Mouse (Mus musculus): ENCODE data around the gene Tnfrsf17. TPM values are rescaled to one million over a fixed set of nuclear protein-coding genes. Genes with fewer than 3 reads are reported as not detected.

Gene Tnfrsf17
- polyA plus RNA-seq (2012) = not detected in 2 replicates

- TF ChIP-seq GATA1 (IDR thresholded peaks at IDR 0.05; ENCODE audit: low read length) = no peak
Observed at GRCm38 (mm10) chr16:11313512-11313911, at the start of gene Tnfrsf17. Tnfrsf17 (plus strand) TSS chr16:11313812.

DNA sequence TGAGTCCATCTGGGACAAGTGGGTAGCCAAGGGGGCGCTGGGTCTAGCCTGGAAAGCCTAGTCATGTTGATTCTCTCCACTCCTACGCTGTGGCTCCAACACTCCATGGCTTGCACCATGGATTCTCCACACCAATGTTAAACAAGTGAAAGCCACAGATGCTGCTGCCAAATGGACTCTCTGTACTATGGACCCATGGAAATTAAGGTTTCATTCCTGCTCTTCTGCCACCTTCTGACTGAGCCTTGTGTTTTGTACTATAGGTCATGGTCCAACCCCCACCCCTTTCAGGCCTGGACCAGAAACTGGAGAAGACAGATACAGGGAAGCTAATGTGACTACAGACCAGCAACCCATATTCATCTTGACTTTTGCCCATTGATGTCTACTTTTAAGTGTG, 47.1 kb upstream of the Tnfrsf17 start:
- TF ChIP-seq GATA1 (IDR thresholded peaks at IDR 0.05; ENCODE audit: low read length) = no peak

GRCm38 (mm10) chr16:11269808-11270207, 43.8 kb upstream of the Tnfrsf17 start:
- no peak for TF ChIP-seq GATA1 (IDR thresholded peaks at IDR 0.05; ENCODE audit: low read length)

GRCm38 (mm10) chr16:11270642-11271041, 43.0 kb upstream of the Tnfrsf17 start:
- no peak for TF ChIP-seq GATA1 (IDR thresholded peaks at IDR 0.05; ENCODE audit: low read length)

DNA sequence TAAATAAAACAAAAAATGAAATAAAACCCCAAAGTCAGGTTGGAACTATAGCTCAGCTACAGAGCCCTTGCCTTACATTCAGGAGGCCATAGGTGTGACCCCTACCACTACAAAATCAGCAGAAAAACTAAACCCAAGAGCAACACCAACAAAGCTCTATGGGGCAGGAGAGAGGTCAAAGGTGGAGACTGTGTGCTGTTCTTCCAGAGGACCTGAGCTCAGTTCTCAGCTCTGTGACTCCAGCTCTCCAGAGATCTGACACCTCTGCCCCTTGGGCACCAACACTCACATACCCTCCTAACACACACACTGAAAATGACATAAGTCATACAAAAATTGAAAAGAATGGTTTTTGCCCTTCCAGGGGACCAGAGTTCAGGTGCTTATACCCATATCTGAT, 42.5 kb upstream of the Tnfrsf17 start:
- no peak for TF ChIP-seq GATA1 (IDR thresholded peaks at IDR 0.05; ENCODE audit: low read length)

DNA sequence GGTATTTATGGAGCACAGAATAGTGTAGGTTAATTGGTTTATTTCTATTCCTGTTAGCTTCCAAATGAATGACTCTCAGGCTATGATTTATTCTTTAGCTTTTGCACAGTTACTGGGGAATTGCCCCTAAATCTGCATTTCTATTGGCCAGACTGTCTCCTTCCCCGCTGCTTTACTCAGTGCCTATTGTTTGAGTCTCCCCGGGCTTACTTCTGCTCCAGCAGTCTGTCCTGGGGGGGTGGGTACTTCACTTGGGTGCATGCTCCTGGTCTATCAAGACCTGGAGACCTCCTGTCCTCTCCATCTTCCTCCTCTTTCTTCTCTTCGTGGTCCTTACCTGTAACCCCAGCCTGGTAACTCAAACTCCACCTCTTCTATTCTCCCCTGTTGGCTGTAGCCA, 36.7 kb upstream of the Tnfrsf17 start:
- no peak for TF ChIP-seq GATA1 (IDR thresholded peaks at IDR 0.05; ENCODE audit: low read length)

GRCm38 (mm10) chr16:11278778-11279177, 34.8 kb upstream of the Tnfrsf17 start:
- no peak for TF ChIP-seq GATA1 (IDR thresholded peaks at IDR 0.05; ENCODE audit: low read length)

DNA sequence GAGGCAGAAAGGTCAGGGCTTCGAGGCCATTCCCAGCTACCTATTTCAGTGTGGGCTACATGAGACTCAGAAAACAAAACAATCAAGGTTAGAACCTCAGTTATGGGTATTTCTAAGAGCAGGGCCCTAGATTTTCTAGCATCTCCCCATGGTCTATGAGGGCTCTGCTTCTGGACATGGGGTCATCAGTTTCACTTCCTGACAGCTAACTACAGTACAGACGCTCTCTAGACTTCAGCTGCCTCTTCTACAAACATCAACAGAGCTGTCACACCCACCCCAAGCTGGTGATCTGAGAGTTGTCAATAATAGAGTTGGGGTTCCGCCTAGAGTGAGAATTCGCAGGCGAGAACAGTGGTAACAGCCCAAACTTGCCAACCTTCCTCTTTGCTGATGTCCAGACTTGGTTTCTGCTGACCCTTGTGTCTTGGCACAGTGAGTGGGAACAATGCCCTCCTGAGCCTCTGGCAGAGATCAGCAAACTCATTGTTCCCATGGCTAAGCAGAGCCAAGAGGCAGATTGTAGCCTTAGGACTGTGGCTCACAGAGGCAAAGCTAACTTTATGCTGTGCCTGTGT, 30.9 kb upstream of the Tnfrsf17 start:
- no peak for TF ChIP-seq GATA1 (IDR thresholded peaks at IDR 0.05; ENCODE audit: low read length)

DNA sequence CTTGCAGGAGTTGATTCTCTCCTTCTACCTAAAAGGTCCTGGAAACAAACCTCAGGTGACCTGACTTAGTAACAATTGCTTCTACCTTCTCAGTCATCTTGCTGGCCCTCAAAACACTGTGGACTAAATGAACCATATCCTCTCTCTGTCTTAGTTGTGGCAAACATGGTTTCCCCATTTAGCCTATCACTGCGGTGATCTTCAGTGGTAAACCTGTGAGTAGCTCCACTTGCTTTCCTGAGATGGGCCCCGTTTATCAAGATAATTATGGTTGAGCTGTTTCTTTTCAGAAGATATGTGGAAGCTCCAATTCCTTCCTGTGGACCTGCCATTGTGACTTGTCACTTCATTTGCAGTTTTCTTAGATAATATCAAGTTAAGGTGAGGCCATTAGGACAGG, 28.7 kb upstream of the Tnfrsf17 start:
- no peak for TF ChIP-seq GATA1 (IDR thresholded peaks at IDR 0.05; ENCODE audit: low read length)

- TF ChIP-seq GATA1 (IDR thresholded peaks at IDR 0.05; ENCODE audit: low read length) = no peak
Observed at GRCm38 (mm10) chr16:11285949-11286348, 27.7 kb upstream of the Tnfrsf17 start.

DNA sequence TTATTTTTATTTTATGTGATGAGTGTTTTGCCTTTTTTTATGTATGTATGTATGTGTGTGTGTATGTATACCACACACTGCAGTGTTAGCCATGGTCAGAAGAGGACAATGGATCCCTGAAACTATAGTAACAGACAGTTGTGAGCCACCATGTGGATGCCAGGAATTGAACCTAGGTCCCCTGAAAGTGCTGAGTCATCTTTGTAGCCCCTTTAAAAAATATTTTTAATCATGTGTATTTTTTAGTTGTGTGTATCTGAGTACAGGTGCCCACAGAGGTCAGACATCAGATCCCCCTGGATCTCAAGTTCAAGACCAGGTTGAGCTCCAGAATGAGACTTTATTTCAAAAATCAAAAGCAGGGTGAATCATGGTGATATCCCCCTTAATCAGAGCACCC, 9.9 kb upstream of the Tnfrsf17 start:
- no peak for TF ChIP-seq GATA1 (IDR thresholded peaks at IDR 0.05; ENCODE audit: low read length)

DNA sequence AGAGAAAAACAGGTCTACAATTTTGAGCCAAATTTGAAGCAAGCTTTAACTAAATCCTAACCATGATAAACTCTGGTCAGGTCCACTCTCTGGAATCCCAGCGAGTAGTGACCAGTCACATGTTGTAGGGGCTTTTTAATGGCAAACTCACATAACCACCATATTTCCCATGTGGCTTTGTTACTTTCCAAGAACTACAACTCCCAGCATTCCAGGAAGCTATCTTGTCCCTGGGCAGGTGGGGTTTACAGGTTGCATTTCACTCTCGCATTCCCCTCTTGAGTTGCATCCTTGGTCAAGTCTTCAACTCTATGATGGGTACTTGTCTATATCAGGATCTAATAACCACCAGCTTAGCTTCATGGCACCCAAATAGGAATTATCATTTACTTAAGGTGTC, 8.1 kb upstream of the Tnfrsf17 start:
- TF ChIP-seq GATA1 (IDR thresholded peaks at IDR 0.05; ENCODE audit: low read length) = no peak

GRCm38 (mm10) chr16:11315786-11316320, 2.2 kb downstream of the Tnfrsf17 start:
- no peak for TF ChIP-seq GATA1 (IDR thresholded peaks at IDR 0.05; ENCODE audit: low read length)

GRCm38 (mm10) chr16:11316748-11317147, 3.1 kb downstream of the Tnfrsf17 start:
- TF ChIP-seq GATA1 (IDR thresholded peaks at IDR 0.05; ENCODE audit: low read length) = no peak

DNA sequence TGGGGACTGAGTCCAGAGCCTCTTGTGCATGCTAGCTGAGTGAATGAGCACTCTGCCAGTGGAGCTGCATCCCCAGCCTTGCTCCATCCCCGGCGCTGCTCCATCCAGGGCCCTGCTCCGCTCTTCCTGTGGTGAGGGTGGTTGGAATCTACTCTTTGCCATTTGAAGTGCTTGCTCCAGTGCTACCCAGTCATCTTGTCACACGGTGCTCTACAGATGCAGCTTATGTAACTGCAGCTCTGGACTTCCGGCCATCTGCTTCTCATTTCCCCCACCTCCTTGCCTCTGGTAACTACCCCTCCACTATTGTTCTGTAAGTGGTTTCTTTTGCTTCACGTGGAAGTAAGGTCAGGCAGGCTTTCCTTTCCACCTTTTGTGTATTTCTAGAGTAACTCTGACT, 3.7 kb downstream of the Tnfrsf17 start:
- no peak for TF ChIP-seq GATA1 (IDR thresholded peaks at IDR 0.05; ENCODE audit: low read length)

DNA sequence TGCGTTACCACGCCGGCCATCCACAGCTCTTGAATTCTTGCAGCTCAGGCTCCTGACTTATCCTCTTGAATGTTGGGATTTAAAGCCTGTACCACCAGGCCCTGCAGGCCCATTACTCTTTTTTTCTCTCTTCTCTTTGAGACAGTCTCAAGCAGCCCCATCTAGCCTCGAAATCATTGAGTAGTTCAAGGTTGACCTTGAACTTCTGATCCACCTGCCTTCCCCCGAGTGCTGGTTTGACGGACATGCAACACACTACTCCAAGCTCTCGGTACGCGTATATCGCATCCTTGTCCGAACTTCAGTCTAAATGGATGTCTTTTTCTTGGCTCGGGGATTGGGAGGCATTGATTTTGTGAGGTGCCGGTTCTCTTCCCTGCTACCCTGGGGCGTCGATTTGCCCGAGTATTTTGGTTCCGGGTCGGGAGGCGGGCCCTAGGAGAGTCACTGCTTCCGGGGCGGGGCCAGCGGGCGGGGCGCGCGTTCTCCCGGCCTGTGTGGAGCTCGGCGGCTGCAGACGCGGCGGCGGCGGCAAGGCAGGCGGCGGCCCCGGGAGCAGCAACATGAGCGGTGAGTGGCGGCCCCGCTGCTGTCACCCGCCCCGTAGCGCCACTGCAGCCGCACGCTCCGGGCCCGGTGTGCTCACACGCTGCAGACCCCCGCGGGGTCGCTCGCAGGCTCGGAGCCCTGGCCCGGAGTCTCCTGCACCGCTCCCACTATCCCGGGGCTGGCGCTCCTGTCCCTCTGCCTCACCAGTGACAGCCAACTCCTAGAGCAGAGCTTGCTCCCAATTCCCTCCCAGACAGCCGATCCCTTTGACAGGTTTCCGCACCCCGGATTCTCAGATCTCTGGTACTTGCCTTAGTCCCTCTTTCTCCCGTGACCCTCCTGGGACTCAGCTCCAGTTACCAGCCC, 9.1 kb downstream of the Tnfrsf17 start, which contains the start of gene Snx29:
Gene Snx29 (plus strand): TSS at position 500 of the 915 bp plus-strand sequence.
- no peak for TF ChIP-seq GATA1 (IDR thresholded peaks at IDR 0.05; ENCODE audit: low read length)
